Mouse (Mus musculus): ENCODE measurements at regions not wholly inside any gene's neighbourhood (a gene's known extent, or its start where the extent isn't known, plus 50 kb on each side); places are given as distances from the start of the nearest gene placed in this dataset.
A peak's percentile ranks its signal among the peaks of the same experiment; 100 is the strongest.

- dilution Hi-C loops (cut with MboI; ENCODE audit: extremely low pct_ligation_motif_present, extremely low pct_unique_long_range_greater_than_20kb, low sequenced_read_pairs) (no loop called here), in situ Hi-C loops (cut with MboI; ENCODE audit: low pct_ligation_motif_present, low pct_unique_long_range_greater_than_20kb, low sequenced_read_pairs) (no loop called here)
- no peaks in the 10 kb centered on the region for H3K27me3 ChIP-seq (replicated peaks)
- no peaks in the 10 kb centered on the region for H3K79me2 ChIP-seq (replicated peaks; ENCODE audit: control insufficient read depth, extremely low read depth, insufficient read depth, poor library complexity, severe bottlenecking)
- no peak overlapping the region for H3K4me2 ChIP-seq (ENCODE audit: insufficient read depth, low read depth, poor library complexity, severe bottlenecking)
- peak; percentile 78 for TF ChIP-seq MAFK (IDR thresholded peaks at IDR 0.05; ENCODE audit: insufficient replicate concordance, low read length)
- no peak for TF ChIP-seq EP300 (IDR thresholded peaks at IDR 0.05; ENCODE audit: low read length)
- TF ChIP-seq ETS1 (conservative IDR thresholded peaks at IDR 0.05; ENCODE audit: low read depth, low read length) = no peak
- TF ChIP-seq SIN3A (IDR thresholded peaks at IDR 0.05; ENCODE audit: low read length) = no peak
- H3K36me3 ChIP-seq (replicated peaks in 1 of 2; ENCODE audit: control insufficient read depth in 1 of 2, insufficient read depth in 1 of 2, low read length in 1 of 2) = no peaks in the 10 kb centered on the region
- H3K27ac ChIP-seq (ENCODE audit: insufficient read depth, low read depth) = no peak overlapping the region
- H3K4me3 ChIP-seq (replicated peaks in 1 of 3; ENCODE audit: low read depth in 2 of 3, low read length in 2 of 3, poor library complexity in 1 of 3) = no peak overlapping the region
- DNase-seq (ENCODE audit: extremely low read depth) = no peak
- H3K4me1 ChIP-seq (ENCODE audit: control insufficient read depth in 1 of 2, insufficient read depth in 2 of 2) = no peaks in the 10 kb centered on the region
- H3K9ac ChIP-seq (ENCODE audit: insufficient read depth, low read depth) = no peak overlapping the region
- no peaks in the 10 kb centered on the region for H3K9me3 ChIP-seq (replicated peaks; ENCODE audit: low read length)
These were observed 268.5 kb downstream of the Bckdhb start for GRCm38 (mm10) chr9:84193405-84193804.

- H3K79me2 ChIP-seq (replicated peaks; ENCODE audit: control insufficient read depth, extremely low read depth, insufficient read depth, poor library complexity, severe bottlenecking) = no peaks in the 10 kb centered on the region
- dilution Hi-C loops (cut with MboI; ENCODE audit: extremely low pct_ligation_motif_present, extremely low pct_unique_long_range_greater_than_20kb, low sequenced_read_pairs) = no loop called here
- in situ Hi-C loops (cut with MboI; ENCODE audit: low pct_ligation_motif_present, low pct_unique_long_range_greater_than_20kb, low sequenced_read_pairs) = no loop called here
These were observed 269.8 kb downstream of the Bckdhb start for GRCm38 (mm10) chr9:84194716-84195115.

GRCm38 (mm10) chr9:84195338-84195737, 270.4 kb downstream of the Bckdhb start:
- no peak overlapping the region for H3K9ac ChIP-seq (ENCODE audit: insufficient read depth, low read depth)
- H3K4me2 ChIP-seq (ENCODE audit: insufficient read depth, low read depth, poor library complexity, severe bottlenecking) = no peak overlapping the region
- H3K36me3 ChIP-seq (replicated peaks in 1 of 2; ENCODE audit: control insufficient read depth in 1 of 2, insufficient read depth in 1 of 2, low read length in 1 of 2) = no peaks in the 10 kb centered on the region
- H3K79me2 ChIP-seq (replicated peaks; ENCODE audit: control insufficient read depth, extremely low read depth, insufficient read depth, poor library complexity, severe bottlenecking) = no peaks in the 10 kb centered on the region
- H3K9me3 ChIP-seq (replicated peaks; ENCODE audit: low read length) = no peaks in the 10 kb centered on the region
- H3K4me3 ChIP-seq (replicated peaks in 1 of 3; ENCODE audit: low read depth in 2 of 3, low read length in 2 of 3, poor library complexity in 1 of 3) = no peak overlapping the region
- dilution Hi-C loops (cut with MboI; ENCODE audit: extremely low pct_ligation_motif_present, extremely low pct_unique_long_range_greater_than_20kb, low sequenced_read_pairs) = no loop called here
- H3K27me3 ChIP-seq (replicated peaks) = no peaks in the 10 kb centered on the region
- H3K27ac ChIP-seq (ENCODE audit: insufficient read depth, low read depth) = no peak overlapping the region
- no peaks in the 10 kb centered on the region for H3K4me1 ChIP-seq (ENCODE audit: control insufficient read depth in 1 of 2, insufficient read depth in 2 of 2)
- in situ Hi-C loops (cut with MboI; ENCODE audit: low pct_ligation_motif_present, low pct_unique_long_range_greater_than_20kb, low sequenced_read_pairs) = no loop called here
- TF ChIP-seq EP300 (IDR thresholded peaks at IDR 0.05; ENCODE audit: low read length) (no peak), CTCF (conservative IDR thresholded peaks at IDR 0.05 in 1 of 2, IDR thresholded peaks at IDR 0.05 in 1 of 2; ENCODE audit: low read depth in 2 of 2, low read length in 2 of 2) (no peak)
- no peak for DNase-seq (ENCODE audit: extremely low read depth)

More at GRCm38 (mm10) chr9:84194716-84195115, 269.8 kb downstream of the Bckdhb start:
- DNase-seq (ENCODE audit: extremely low read depth) = no peak
- H3K9ac ChIP-seq (ENCODE audit: insufficient read depth, low read depth) = no peak overlapping the region
- TF ChIP-seq ZKSCAN1 (IDR thresholded peaks at IDR 0.05; ENCODE audit: borderline replicate concordance, low read depth, low read length) (no peak), CHD1 (IDR thresholded peaks at IDR 0.05; ENCODE audit: low read depth, low read length) (no peak), ZNF384 (IDR thresholded peaks at IDR 0.05; ENCODE audit: low read depth, low read length) (no peak), HCFC1 (IDR thresholded peaks at IDR 0.05; ENCODE audit: low read depth, low read length) (no peak), JUND (conservative IDR thresholded peaks at IDR 0.05; ENCODE audit: low read depth, low read length) (no peak), ELF1 (IDR thresholded peaks at IDR 0.05; ENCODE audit: low read depth, low read length) (no peak), MEF2A (IDR thresholded peaks at IDR 0.05; ENCODE audit: borderline replicate concordance, low read depth, low read length) (no peak), RAD21 (IDR thresholded peaks at IDR 0.05; ENCODE audit: low read depth, low read length) (no peak), NELFE (IDR thresholded peaks at IDR 0.05; ENCODE audit: low read depth, low read length) (no peak), GABPA (IDR thresholded peaks at IDR 0.05; ENCODE audit: insufficient replicate concordance, low read depth, low read length) (no peak), USF1 (IDR thresholded peaks at IDR 0.05; ENCODE audit: low read depth, low read length) (no peak), CTCF (conservative IDR thresholded peaks at IDR 0.05 in 1 of 2, IDR thresholded peaks at IDR 0.05 in 1 of 2; ENCODE audit: low read depth in 2 of 2, low read length in 2 of 2) (no peak), TCF12 (IDR thresholded peaks at IDR 0.05; ENCODE audit: low read depth, low read length) (no peak), BHLHE40 (IDR thresholded peaks at IDR 0.05; ENCODE audit: low read depth, low read length) (no peak), E2F4 (IDR thresholded peaks at IDR 0.05; ENCODE audit: insufficient replicate concordance, low read depth, low read length) (no peak)
- no peak overlapping the region for H3K27ac ChIP-seq (ENCODE audit: insufficient read depth, low read depth)
- H3K4me2 ChIP-seq (ENCODE audit: insufficient read depth, low read depth, poor library complexity, severe bottlenecking) = no peak overlapping the region
- no peaks in the 10 kb centered on the region for H3K4me1 ChIP-seq (ENCODE audit: control insufficient read depth in 1 of 2, insufficient read depth in 2 of 2)
- H3K27me3 ChIP-seq (replicated peaks) = no peaks in the 10 kb centered on the region
- no peaks in the 10 kb centered on the region for H3K9me3 ChIP-seq (replicated peaks; ENCODE audit: low read length)
- no peak overlapping the region for H3K4me3 ChIP-seq (replicated peaks in 1 of 3; ENCODE audit: low read depth in 2 of 3, low read length in 2 of 3, poor library complexity in 1 of 3)
- no peaks in the 10 kb centered on the region for H3K36me3 ChIP-seq (replicated peaks in 1 of 2; ENCODE audit: control insufficient read depth in 1 of 2, insufficient read depth in 1 of 2, low read length in 1 of 2)

All from CH12.LX (cell line).